Mouse (Mus musculus) cortical plate, adult 2 months (tissue): Measurements from ENCODE around the gene 2410015M20Rik.

Experiments
- CTCF ChIP-seq: fragments of 200-500 bp; IDR thresholded peaks from 2 replicates; pipeline ENCODE4 v1.5.1; 2011; ENCODE audit warnings: mild to moderate bottlenecking, control low read depth, low read length; ENCODE audit not compliant: insufficient read depth; ENCODE audit errors: extremely low read depth
- POLR2A ChIP-seq: fragments of 200-500 bp; IDR thresholded peaks from 2 replicates; pipeline ENCODE4 v1.6.1; 2011; ENCODE audit warnings: mild to moderate bottlenecking, low read length, control low read depth; ENCODE audit not compliant: insufficient read depth; ENCODE audit errors: extremely low read depth

GRCm38 (mm10) chr17:56615136-56615784 is 5.7 kb upstream of the 2410015M20Rik start:
- TF ChIP-seq CTCF (no peak), POLR2A (no peak)
